Mouse (Mus musculus): ENCODE results near the gene Mmp7.

The Mmp7 gene

GRCm38 (mm10) chr9:7744156-7744555 is 52.3 kb downstream of the Mmp7 start:
- no peak for DNase-seq

DNA sequence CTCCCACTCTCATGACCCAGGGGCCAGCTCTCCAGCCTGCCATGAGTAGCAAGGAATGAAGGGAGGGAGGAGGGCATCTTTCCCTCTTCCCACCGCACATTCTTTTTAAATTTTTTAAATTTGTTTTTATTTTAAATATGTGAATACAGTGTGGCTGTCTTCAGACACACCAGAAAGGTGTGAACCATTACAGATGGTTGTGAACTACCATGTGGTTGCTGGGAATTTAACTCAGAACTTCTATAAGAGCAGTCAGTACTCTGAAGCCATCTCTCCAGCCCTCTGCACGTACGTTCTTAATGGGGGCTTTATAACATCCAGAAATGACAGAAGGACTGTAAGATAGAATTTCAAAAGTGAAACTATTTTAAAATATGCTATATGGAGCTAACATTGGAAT is 57.0 kb downstream of the Mmp7 start:
- DNase-seq: no peak

All from cerebellum, adult 9-10 months (tissue).